Mouse (Mus musculus): ENCODE results near the gene Fcer1g. TPM values are rescaled to one million over a fixed set of nuclear protein-coding genes. Genes with fewer than 3 reads are reported as not detected.

Fcer1g gene
- polyA plus RNA-seq, 1 experiment from 2014 or later = 38.7 TPM

- peak overlapping the region; percentile 20; the same call in 1 of the 2 replicates for H3K27ac ChIP-seq (replicated peaks)
- no peaks in the 10 kb centered on the region for H3K27me3 ChIP-seq
- no peaks in the 10 kb centered on the region for H3K9me3 ChIP-seq
- peak overlapping the region; percentile 82 for H3K4me2 ChIP-seq
- ATAC-seq (ENCODE audit: low read depth) = no peak; the same call in none of the 2 replicates
- peaks cover 27% of the 10 kb centered on the region for H3K36me3 ChIP-seq
- H3K4me3 ChIP-seq = peak overlapping the region; percentile 52
- peaks cover 19% of the 10 kb centered on the region for H3K4me1 ChIP-seq (replicated peaks)
- H3K9ac ChIP-seq = peak overlapping the region; percentile 76
- 5% methylated on average over 22 of the region's 22 CpGs for WGBS
Measured at GRCm38 (mm10) chr1:171221281-171222193, 12.6 kb downstream of the Fcer1g start.

DNA sequence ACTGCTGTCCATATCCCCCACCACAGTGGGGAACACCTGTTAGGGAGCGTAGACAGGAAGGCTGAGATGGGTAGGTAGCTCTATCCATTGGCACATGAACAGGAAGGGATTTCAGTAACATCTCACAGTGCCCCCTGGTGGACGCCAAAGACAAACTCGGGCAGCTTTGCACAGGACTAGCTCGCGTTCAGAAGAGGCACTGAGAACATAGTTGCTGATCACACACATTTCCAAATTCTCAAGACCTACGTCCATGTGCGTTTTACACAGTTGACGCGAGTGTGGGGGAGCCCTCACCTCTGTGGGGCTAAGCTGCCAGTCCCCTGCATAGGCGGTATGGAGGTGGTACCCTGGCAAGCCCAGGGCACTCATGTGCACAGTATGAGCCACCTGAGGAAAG, 13.3 kb downstream of the Fcer1g start:
- Histone ChIP-seq H3K4me3 (peak overlapping the region; percentile 52), H3K27ac (replicated peaks) (no peak overlapping the region), H3K9me3 (no peaks in the 10 kb centered on the region), H3K27me3 (no peaks in the 10 kb centered on the region), H3K36me3 (peaks cover 27% of the 10 kb centered on the region), H3K4me2 (peak overlapping the region; percentile 82), H3K4me1 (replicated peaks) (peaks cover 19% of the 10 kb centered on the region), H3K9ac (no peak overlapping the region)
- ATAC-seq (ENCODE audit: low read depth) = peak; percentile 12; the same call in 1 of the 2 replicates
- 9% methylated on average over 10 of the region's 10 CpGs for WGBS

DNA sequence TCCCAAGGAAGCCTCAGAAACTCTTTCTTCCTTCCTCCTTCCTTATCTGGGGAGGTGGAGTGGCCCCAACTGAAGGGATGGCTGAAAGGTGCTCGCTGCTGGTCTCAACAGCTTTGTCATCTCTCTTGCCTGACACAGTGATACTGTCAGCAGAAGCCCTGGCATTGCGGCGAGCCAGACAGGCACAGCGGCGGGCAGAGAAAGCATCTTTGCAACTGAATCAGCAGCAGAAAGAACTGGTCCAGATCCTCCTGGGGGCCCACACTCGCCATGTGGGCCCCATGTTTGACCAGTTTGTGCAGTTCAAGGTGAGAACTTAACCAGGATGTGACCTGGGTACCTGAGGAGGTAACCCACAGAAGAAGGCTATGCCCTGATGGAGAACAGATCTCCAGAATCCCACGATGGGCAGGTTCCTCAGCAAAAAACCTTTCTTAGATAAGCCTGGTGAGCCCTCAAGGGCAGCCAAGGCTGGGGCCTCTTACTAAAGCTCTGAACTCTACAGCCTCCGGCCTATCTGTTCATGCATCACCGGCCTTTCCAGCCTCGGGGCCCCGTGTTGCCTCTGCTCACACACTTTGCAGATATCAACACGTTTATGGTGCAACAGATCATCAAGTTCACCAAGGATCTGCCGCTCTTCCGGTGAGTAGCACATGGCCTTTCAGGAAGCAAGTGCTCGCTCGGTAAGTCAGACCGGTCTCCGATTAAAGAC, 17.8 kb downstream of the Fcer1g start:
- no peak for ATAC-seq (ENCODE audit: low read depth)
- Histone ChIP-seq H3K9ac (no peak overlapping the region), H3K4me2 (no peak overlapping the region), H3K36me3 (peaks cover 27% of the 10 kb centered on the region), H3K27me3 (0 out of 2 replicates have a peak, but pooled peaks cover 6% of the 10 kb centered on the region), H3K4me3 (no peak overlapping the region), H3K9me3 (no peaks in the 10 kb centered on the region), H3K4me1 (replicated peaks) (peaks cover 10% of the 10 kb centered on the region), H3K27ac (replicated peaks) (no peak overlapping the region)
- WGBS = 92% methylated on average over 18 of the region's 18 CpGs

DNA sequence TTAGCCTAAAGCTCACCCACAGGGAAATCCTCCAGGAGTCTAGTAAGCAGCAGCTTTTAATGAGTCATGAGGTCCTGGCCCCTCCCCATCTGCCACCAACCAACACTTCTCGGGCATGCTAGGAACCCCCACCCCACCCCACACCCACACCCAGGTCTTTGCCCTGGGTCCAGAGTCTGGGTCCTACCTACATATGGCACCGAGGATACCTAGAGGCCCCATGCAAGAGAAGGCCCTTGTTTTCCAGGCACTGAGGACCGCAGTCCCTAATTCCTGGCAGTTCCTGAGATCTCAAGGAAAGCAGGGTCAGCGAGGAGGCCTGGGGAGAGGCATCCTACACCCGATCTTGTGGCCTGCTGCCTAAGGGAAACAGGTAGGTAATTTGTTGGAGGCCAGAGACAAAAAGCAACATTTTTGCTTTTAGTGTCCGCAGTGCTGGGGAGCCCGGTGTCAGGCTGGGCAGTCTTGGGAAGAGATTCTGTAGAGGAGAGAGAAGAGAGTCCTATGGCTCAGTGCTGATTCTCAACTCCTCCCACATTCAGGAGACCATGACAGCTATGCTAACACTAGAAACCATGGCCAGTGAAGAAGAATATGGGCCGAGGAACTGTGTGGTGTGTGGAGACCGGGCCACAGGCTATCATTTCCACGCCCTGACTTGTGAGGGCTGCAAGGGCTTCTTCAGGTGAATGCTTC, 20.2 kb downstream of the Fcer1g start, which contains the start of gene Nr1i3:
Gene Nr1i3 (plus strand): TSS at position 170 of the 696 bp plus-strand sequence.
- no peak within 1 kb of the TSS for H3K4me2 ChIP-seq
- no peak within 1 kb of the TSS for H3K27ac ChIP-seq (replicated peaks)
- H3K9ac ChIP-seq = no peak within 1 kb of the TSS
- H3K9me3 ChIP-seq = no peaks in the 10 kb centered on the region
- WGBS = 73% methylated on average over 10 of the region's 10 CpGs
- H3K4me1 ChIP-seq (replicated peaks) = no peaks in the 10 kb centered on the region
- H3K4me3 ChIP-seq = no peak within 1 kb of the TSS
- ATAC-seq (ENCODE audit: low read depth) = no peak
- peaks cover 13% of the 10 kb centered on the region for H3K36me3 ChIP-seq
- 0 out of 2 replicates have a peak, but pooled peaks cover 6% of the 10 kb centered on the region for H3K27me3 ChIP-seq

DNA sequence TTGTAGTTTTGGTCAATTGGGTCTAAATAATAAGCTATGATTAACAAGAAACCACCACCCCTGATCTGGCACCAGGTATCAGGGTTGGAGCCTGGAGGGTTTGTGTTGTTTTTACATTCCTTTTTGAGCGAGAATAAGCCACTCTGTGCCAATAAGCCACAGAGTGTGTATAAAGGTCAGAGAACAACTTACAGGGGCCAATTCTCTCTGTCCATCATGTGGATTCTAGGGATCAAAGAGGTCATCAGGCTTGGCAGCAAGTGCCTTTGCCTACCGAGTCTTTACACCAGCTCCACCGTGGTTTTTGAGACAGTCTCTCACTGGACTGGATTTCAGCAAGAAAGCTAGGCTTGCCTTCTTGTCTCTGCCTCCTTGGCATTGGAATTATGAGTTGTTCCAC, 21.3 kb downstream of the Fcer1g start:
- WGBS = 66% methylated on average over 3 of the region's 3 CpGs
- Histone ChIP-seq H3K9me3 (no peaks in the 10 kb centered on the region), H3K4me3 (no peak overlapping the region), H3K9ac (no peak overlapping the region), H3K36me3 (peaks cover 2% of the 10 kb centered on the region; the same call in 1 of the 2 replicates), H3K4me1 (replicated peaks) (no peaks in the 10 kb centered on the region), H3K4me2 (no peak overlapping the region), H3K27me3 (0 out of 2 replicates have a peak, but pooled peaks cover 6% of the 10 kb centered on the region), H3K27ac (replicated peaks) (no peak overlapping the region)
- no peak for ATAC-seq (ENCODE audit: low read depth)

- Histone ChIP-seq H3K27ac (replicated peaks) (no peak overlapping the region), H3K27me3 (0 out of 2 replicates have a peak, but pooled peaks cover 5% of the 10 kb centered on the region), H3K36me3 (no peaks in the 10 kb centered on the region), H3K4me2 (no peak overlapping the region), H3K9ac (no peak overlapping the region), H3K4me1 (replicated peaks) (no peaks in the 10 kb centered on the region), H3K4me3 (no peak overlapping the region), H3K9me3 (no peaks in the 10 kb centered on the region)
- no peak for ATAC-seq (ENCODE audit: low read depth)
- WGBS = 20% methylated on average over 4 of the region's 4 CpGs
Measured at GRCm38 (mm10) chr1:171209409-171209808, 24.8 kb downstream of the Fcer1g start.

- Histone ChIP-seq H3K4me1 (replicated peaks) (no peaks in the 10 kb centered on the region), H3K9me3 (no peaks in the 10 kb centered on the region), H3K4me2 (no peak overlapping the region), H3K36me3 (no peaks in the 10 kb centered on the region), H3K9ac (no peak overlapping the region), H3K4me3 (no peak overlapping the region), H3K27me3 (no peaks in the 10 kb centered on the region), H3K27ac (replicated peaks) (no peak overlapping the region)
- 64% methylated on average over 6 of the region's 6 CpGs for WGBS
- no peak for ATAC-seq (ENCODE audit: low read depth)
Measured at GRCm38 (mm10) chr1:171205704-171206493, 28.3 kb downstream of the Fcer1g start.

GRCm38 (mm10) chr1:171204249-171204644, 29.9 kb downstream of the Fcer1g start:
- Histone ChIP-seq H3K27ac (replicated peaks) (no peak overlapping the region), H3K4me1 (replicated peaks) (no peaks in the 10 kb centered on the region), H3K4me3 (no peak overlapping the region), H3K36me3 (no peaks in the 10 kb centered on the region), H3K9ac (no peak overlapping the region), H3K4me2 (no peak overlapping the region), H3K27me3 (peaks cover 6% of the 10 kb centered on the region), H3K9me3 (no peaks in the 10 kb centered on the region)
- 76% methylated on average over 7 of the region's 7 CpGs for WGBS
- ATAC-seq (ENCODE audit: low read depth) = no peak

DNA sequence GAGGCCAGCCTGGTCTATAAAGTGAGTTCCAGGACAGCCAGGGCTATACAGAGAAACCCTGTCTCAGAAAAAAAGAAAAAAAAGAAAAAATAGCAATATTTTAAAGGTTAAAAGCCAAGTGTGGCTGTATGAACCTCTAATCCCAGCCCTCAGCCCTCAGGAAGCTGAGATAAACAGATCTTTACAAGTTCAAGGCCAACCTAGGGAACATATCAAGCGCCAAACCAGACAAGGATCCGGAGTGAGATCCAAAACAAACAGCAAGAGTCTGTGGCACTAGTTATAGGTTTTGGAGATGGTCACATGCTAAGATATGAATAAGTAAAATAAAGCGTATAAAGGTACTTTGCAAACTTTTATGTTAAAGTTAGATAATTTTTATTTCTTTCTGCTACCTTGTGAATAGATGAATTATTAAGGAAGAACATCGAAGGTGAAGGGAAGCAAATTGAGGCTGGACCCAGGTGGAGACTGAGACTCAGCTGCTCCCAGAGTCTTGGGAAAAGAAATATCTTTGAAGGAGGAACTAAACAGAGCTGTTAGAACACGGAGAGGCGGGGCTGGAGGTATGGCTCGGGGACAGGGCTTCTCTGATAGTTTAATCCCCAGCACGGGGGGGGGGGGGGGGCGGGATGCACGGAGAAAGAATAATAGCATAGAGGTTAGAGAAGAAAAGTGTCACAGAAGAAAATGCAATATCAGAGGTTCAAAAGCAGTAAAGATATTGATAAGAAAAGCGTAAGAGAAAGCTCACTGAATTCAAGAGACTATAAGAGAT, 30.5 kb downstream of the Fcer1g start:
- H3K4me1 ChIP-seq (replicated peaks) = no peaks in the 10 kb centered on the region
- no peak for ATAC-seq (ENCODE audit: low read depth)
- H3K4me3 ChIP-seq = no peak overlapping the region
- WGBS = 66% methylated on average over 10 of the region's 11 CpGs
- H3K9me3 ChIP-seq = no peaks in the 10 kb centered on the region
- H3K27me3 ChIP-seq = peaks cover 12% of the 10 kb centered on the region
- no peak overlapping the region for H3K9ac ChIP-seq
- H3K36me3 ChIP-seq = no peaks in the 10 kb centered on the region
- no peak overlapping the region for H3K27ac ChIP-seq (replicated peaks)
- H3K4me2 ChIP-seq = no peak overlapping the region

DNA sequence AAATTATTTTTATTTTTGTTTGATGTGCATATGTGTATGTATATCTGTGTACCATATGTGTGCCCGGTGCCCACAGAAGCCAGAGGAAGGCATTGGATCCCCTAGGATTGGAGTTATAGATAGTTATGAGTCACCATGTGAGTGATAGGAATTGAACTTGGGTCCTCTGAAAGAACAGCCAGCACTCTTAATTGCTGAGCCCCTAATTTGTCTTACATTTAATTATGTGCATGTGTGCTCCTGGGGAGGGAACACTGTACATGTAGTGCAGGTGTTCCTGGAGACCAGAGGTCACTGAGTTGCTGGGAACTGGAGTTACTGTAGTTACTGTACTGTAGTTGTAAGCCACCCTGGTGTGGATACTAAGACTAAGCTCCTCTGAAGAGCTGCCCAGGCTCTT, 33.4 kb downstream of the Fcer1g start:
- H3K4me2 ChIP-seq = no peak overlapping the region
- H3K9ac ChIP-seq = no peak overlapping the region
- peaks cover 33% of the 10 kb centered on the region for H3K27me3 ChIP-seq
- 92% methylated on average over 1 of the region's 1 CpGs for WGBS
- H3K4me3 ChIP-seq = no peak overlapping the region
- H3K27ac ChIP-seq (replicated peaks) = no peak overlapping the region
- H3K9me3 ChIP-seq = no peaks in the 10 kb centered on the region
- H3K36me3 ChIP-seq = no peaks in the 10 kb centered on the region
- no peak for ATAC-seq (ENCODE audit: low read depth)
- H3K4me1 ChIP-seq (replicated peaks) = peaks cover 6% of the 10 kb centered on the region

GRCm38 (mm10) chr1:171199532-171199931, 34.6 kb downstream of the Fcer1g start:
- Histone ChIP-seq H3K27ac (replicated peaks) (no peak overlapping the region), H3K9ac (no peak overlapping the region), H3K27me3 (peaks cover 45% of the 10 kb centered on the region), H3K4me3 (no peak overlapping the region), H3K36me3 (no peaks in the 10 kb centered on the region), H3K4me2 (no peak overlapping the region), H3K4me1 (replicated peaks) (peaks cover 19% of the 10 kb centered on the region), H3K9me3 (no peaks in the 10 kb centered on the region)
- 69% methylated on average over 1 of the region's 1 CpGs for WGBS
- no peak for ATAC-seq (ENCODE audit: low read depth)

Measured in neural tube, embryonic 13.5 days (tissue).